Mouse (Mus musculus): ENCODE measurements around the gene Gpkow. TPM values are rescaled to one million over a fixed set of nuclear protein-coding genes. Genes with fewer than 3 reads are reported as not detected.
"Not testable (repeated sequence)": the region's sequence is repeated elsewhere in the genome, so short reads cannot be mapped to it uniquely, and the experiment has no call there.

Gene Gpkow
- total RNA-seq, 2 experiments from 2014 or later, result 24.4 to 26.8 TPM

- ATAC-seq (replicated peaks; ENCODE audit: poor library complexity), result no peak
Observed at GRCm38 (mm10) chrX:7680864-7681263, 16.1 kb upstream of the Gpkow start, which contains the start of gene Magix. Gene Magix (minus strand): TSS chrX:7681251.

- ATAC-seq (replicated peaks; ENCODE audit: poor library complexity), result no peak
Observed at GRCm38 (mm10) chrX:7688321-7688720, 8.6 kb upstream of the Gpkow start.

GRCm38 (mm10) chrX:7690486-7690885 lies 6.4 kb upstream of the Gpkow start:
- ATAC-seq (replicated peaks; ENCODE audit: poor library complexity), result no peak

GRCm38 (mm10) chrX:7692862-7693261 lies 4.1 kb upstream of the Gpkow start:
- ATAC-seq (replicated peaks; ENCODE audit: poor library complexity), result peak; percentile 53

GRCm38 (mm10) chrX:7696520-7696919 lies 411 bp upstream of the Gpkow start:
- ATAC-seq (replicated peaks; ENCODE audit: poor library complexity), result no peak

GRCm38 (mm10) chrX:7713764-7714134 lies 16.8 kb downstream of the Gpkow start:
- ATAC-seq (replicated peaks; ENCODE audit: poor library complexity), result not testable (repeated sequence)

- peak; percentile 97 for ATAC-seq (replicated peaks; ENCODE audit: poor library complexity)
Observed at GRCm38 (mm10) chrX:7714135-7714899, 17.4 kb downstream of the Gpkow start, which contains the start of gene Wdr45. Gene Wdr45 (plus strand): TSS chrX:7714333.

GRCm38 (mm10) chrX:7716058-7716457 lies 19.1 kb downstream of the Gpkow start:
- not testable (repeated sequence) for ATAC-seq (replicated peaks; ENCODE audit: poor library complexity)

- peak; percentile 96 for ATAC-seq (replicated peaks; ENCODE audit: poor library complexity)
Observed at GRCm38 (mm10) chrX:7721514-7722281, 24.8 kb downstream of the Gpkow start, which contains the start of gene Gm45208. Gene Gm45208 (plus strand): TSS chrX:7722245.

GRCm38 (mm10) chrX:7722282-7722611 lies 25.3 kb downstream of the Gpkow start:
- no peak for ATAC-seq (replicated peaks; ENCODE audit: poor library complexity)

GRCm38 (mm10) chrX:7722691-7723090 lies 25.8 kb downstream of the Gpkow start:
- no peak for ATAC-seq (replicated peaks; ENCODE audit: poor library complexity)

- ATAC-seq (replicated peaks; ENCODE audit: poor library complexity), result no peak
Observed at GRCm38 (mm10) chrX:7724135-7724534, 27.2 kb downstream of the Gpkow start.

GRCm38 (mm10) chrX:7725841-7726240 lies 28.9 kb downstream of the Gpkow start:
- ATAC-seq (replicated peaks; ENCODE audit: poor library complexity), result no peak

- ATAC-seq (replicated peaks; ENCODE audit: poor library complexity), result no peak
Observed at GRCm38 (mm10) chrX:7727176-7727575, 30.2 kb downstream of the Gpkow start.

- ATAC-seq (replicated peaks; ENCODE audit: poor library complexity), result peak; percentile 97
Observed at GRCm38 (mm10) chrX:7728215-7728921, 31.4 kb downstream of the Gpkow start, which contains the start of gene Praf2. Gene Praf2 (plus strand): TSS chrX:7728439.

GRCm38 (mm10) chrX:7728922-7729265 lies 32.0 kb downstream of the Gpkow start:
- no peak for ATAC-seq (replicated peaks; ENCODE audit: poor library complexity)

GRCm38 (mm10) chrX:7733571-7734156 lies 36.7 kb downstream of the Gpkow start:
- peak; percentile 99 for ATAC-seq (replicated peaks; ENCODE audit: poor library complexity)

GRCm38 (mm10) chrX:7739336-7740081 lies 42.6 kb downstream of the Gpkow start:
- ATAC-seq (replicated peaks; ENCODE audit: poor library complexity), result no peak

- no peak for ATAC-seq (replicated peaks; ENCODE audit: poor library complexity)
Observed at GRCm38 (mm10) chrX:7740082-7740819, 43.3 kb downstream of the Gpkow start.

GRCm38 (mm10) chrX:7741103-7741502 lies 44.2 kb downstream of the Gpkow start:
- no peak for ATAC-seq (replicated peaks; ENCODE audit: poor library complexity)

Measured in megakaryocyte progenitor cell, adult 5-6 weeks (primary cell).